Mouse (Mus musculus) ES-E14 (cell line): ENCODE measurements around the gene Ccdc149.

ENCODE experiments used
- CHD2 ChIP-seq: IDR thresholded peaks from 2 replicates; pipeline ENCODE4 v1.6.1; 2014; ENCODE audit warnings: mild to moderate bottlenecking, low read depth, low read length, inconsistent platforms
- HCFC1 ChIP-seq: IDR thresholded peaks from 2 replicates; pipeline ENCODE4 v1.6.1; 2012; ENCODE audit warnings: low read length, inconsistent platforms, borderline replicate concordance; ENCODE audit not compliant: insufficient read depth
- MAFK ChIP-seq: IDR thresholded peaks from 2 replicates; pipeline ENCODE4 v1.6.1; 2014; ENCODE audit warnings: mild to moderate bottlenecking, low read depth, low read length, inconsistent platforms; ENCODE audit not compliant: insufficient read depth
- ZC3H11A ChIP-seq: IDR thresholded peaks from 2 replicates; pipeline ENCODE4 v1.6.1; 2012; ENCODE audit warnings: low read depth, mild to moderate bottlenecking, inconsistent platforms, low read length, borderline replicate concordance
- ZNF384 ChIP-seq: IDR thresholded peaks from 2 replicates; pipeline ENCODE4 v1.6.1; 2012; ENCODE audit warnings: low read depth, low read length, inconsistent platforms

GRCm38 (mm10) chr5:52429731-52430480, 41.4 kb downstream of the Ccdc149 start:
- no peak for TF ChIP-seq HCFC1
- no peak for TF ChIP-seq ZNF384
- no peak for TF ChIP-seq MAFK
- no peak for TF ChIP-seq ZC3H11A
- no peak for TF ChIP-seq CHD2
